Mouse (Mus musculus): ENCODE data around the gene Ppp2r2c. TPM values are rescaled to one million over a fixed set of nuclear protein-coding genes. Genes with fewer than 3 reads are reported as not detected.

Ppp2r2c gene
- total RNA-seq, 2 experiments from 2014 or later = 375 to 387 TPM

- no peak for TF ChIP-seq CTCF (conservative IDR thresholded peaks at IDR 0.05)
- DNase-seq (ENCODE audit: low spot score in 2 of 2) = no peak
- H3K4me3 ChIP-seq = no peak overlapping the region
- H3K27ac ChIP-seq = peak overlapping the region; percentile 32; the same call in 1 of the 2 replicates
These were observed 84.0 kb downstream of the Ppp2r2c start for GRCm38 (mm10) chr5:36952311-36952710.

GRCm38 (mm10) chr5:36955366-36955765 lies 87.1 kb downstream of the Ppp2r2c start:
- peak; percentile 39 to 58 for DNase-seq (ENCODE audit: low spot score in 2 of 2)
- no peak overlapping the region for H3K27ac ChIP-seq
- H3K4me3 ChIP-seq = no peak overlapping the region
- peak; percentile 89 for TF ChIP-seq CTCF (conservative IDR thresholded peaks at IDR 0.05)

GRCm38 (mm10) chr5:36958837-36959236 lies 90.5 kb downstream of the Ppp2r2c start:
- peak; percentile 40 to 76 for DNase-seq (ENCODE audit: low spot score in 2 of 2)
- no peak overlapping the region for H3K27ac ChIP-seq
- no peak overlapping the region for H3K4me3 ChIP-seq
- peak; percentile 80 for TF ChIP-seq CTCF (conservative IDR thresholded peaks at IDR 0.05)

GRCm38 (mm10) chr5:36960501-36960900 lies 92.2 kb downstream of the Ppp2r2c start:
- Histone ChIP-seq H3K4me3 (no peak overlapping the region), H3K27ac (peak overlapping the region; percentile 44; the same call in 1 of the 2 replicates)
- peak in 1 of 2 experiments; percentile 49 for DNase-seq (ENCODE audit: low spot score in 2 of 2)
- TF ChIP-seq CTCF (conservative IDR thresholded peaks at IDR 0.05) = no peak

- DNase-seq (ENCODE audit: low spot score in 2 of 2) = no peak
- H3K27ac ChIP-seq = no peak overlapping the region
- H3K4me3 ChIP-seq = no peak overlapping the region
- no peak for TF ChIP-seq CTCF (conservative IDR thresholded peaks at IDR 0.05)
These were observed 103.3 kb downstream of the Ppp2r2c start for GRCm38 (mm10) chr5:36971587-36971986.

GRCm38 (mm10) chr5:36975336-36975735 lies 107.0 kb downstream of the Ppp2r2c start:
- Histone ChIP-seq H3K27ac (no peak overlapping the region), H3K4me3 (no peak overlapping the region)
- TF ChIP-seq CTCF (conservative IDR thresholded peaks at IDR 0.05) = no peak
- DNase-seq (ENCODE audit: low spot score in 2 of 2) = no peak

- no peak for DNase-seq (ENCODE audit: low spot score in 2 of 2)
- H3K4me3 ChIP-seq = no peak overlapping the region
- no peak for TF ChIP-seq CTCF (conservative IDR thresholded peaks at IDR 0.05)
- no peak overlapping the region for H3K27ac ChIP-seq
These were observed 109.5 kb downstream of the Ppp2r2c start for GRCm38 (mm10) chr5:36977809-36978208.

- Histone ChIP-seq H3K27ac (no peak overlapping the region), H3K4me3 (no peak overlapping the region)
- DNase-seq (ENCODE audit: low spot score in 2 of 2) = no peak
- no peak for TF ChIP-seq CTCF (conservative IDR thresholded peaks at IDR 0.05)
These were observed 110.7 kb downstream of the Ppp2r2c start for GRCm38 (mm10) chr5:36979001-36979400.

GRCm38 (mm10) chr5:36979631-36980030 lies 111.3 kb downstream of the Ppp2r2c start:
- no peak overlapping the region for H3K27ac ChIP-seq
- no peak for DNase-seq (ENCODE audit: low spot score in 2 of 2)
- H3K4me3 ChIP-seq = no peak overlapping the region
- TF ChIP-seq CTCF (conservative IDR thresholded peaks at IDR 0.05) = no peak

- TF ChIP-seq CTCF (conservative IDR thresholded peaks at IDR 0.05) = no peak
- DNase-seq (ENCODE audit: low spot score in 2 of 2) = no peak
- Histone ChIP-seq H3K4me3 (no peak overlapping the region), H3K27ac (no peak overlapping the region)
These were observed 114.0 kb downstream of the Ppp2r2c start for GRCm38 (mm10) chr5:36982271-36982670.

GRCm38 (mm10) chr5:36986617-36987016 lies 118.3 kb downstream of the Ppp2r2c start:
- Histone ChIP-seq H3K4me3 (peak overlapping the region; percentile 4; the same call in 1 of the 2 replicates), H3K27ac (no peak overlapping the region)
- TF ChIP-seq CTCF (conservative IDR thresholded peaks at IDR 0.05) = no peak
- no peak for DNase-seq (ENCODE audit: low spot score in 2 of 2)

- Histone ChIP-seq H3K27ac (peak overlapping the region; percentile 89), H3K4me3 (peak overlapping the region; percentile 79)
- TF ChIP-seq CTCF (conservative IDR thresholded peaks at IDR 0.05) = no peak
- no peak for DNase-seq (ENCODE audit: low spot score in 2 of 2)
These were observed 119.9 kb downstream of the Ppp2r2c start for GRCm38 (mm10) chr5:36988124-36988780.

GRCm38 (mm10) chr5:36988781-36989624 lies 120.7 kb downstream of the Ppp2r2c start, which contains the start of gene Wfs1:
Gene Wfs1 (minus strand): TSS chr5:36989205.
- Histone ChIP-seq H3K4me3 (peak within 1 kb of the TSS; percentile 79), H3K27ac (peak within 1 kb of the TSS; percentile 89)
- peak; percentile 95 for DNase-seq (ENCODE audit: low spot score in 2 of 2)
- peak; percentile 51 for TF ChIP-seq CTCF (conservative IDR thresholded peaks at IDR 0.05)
